11 mouse cellular contexts compared by ENCODE assay signal in the genomic region with DNA sequence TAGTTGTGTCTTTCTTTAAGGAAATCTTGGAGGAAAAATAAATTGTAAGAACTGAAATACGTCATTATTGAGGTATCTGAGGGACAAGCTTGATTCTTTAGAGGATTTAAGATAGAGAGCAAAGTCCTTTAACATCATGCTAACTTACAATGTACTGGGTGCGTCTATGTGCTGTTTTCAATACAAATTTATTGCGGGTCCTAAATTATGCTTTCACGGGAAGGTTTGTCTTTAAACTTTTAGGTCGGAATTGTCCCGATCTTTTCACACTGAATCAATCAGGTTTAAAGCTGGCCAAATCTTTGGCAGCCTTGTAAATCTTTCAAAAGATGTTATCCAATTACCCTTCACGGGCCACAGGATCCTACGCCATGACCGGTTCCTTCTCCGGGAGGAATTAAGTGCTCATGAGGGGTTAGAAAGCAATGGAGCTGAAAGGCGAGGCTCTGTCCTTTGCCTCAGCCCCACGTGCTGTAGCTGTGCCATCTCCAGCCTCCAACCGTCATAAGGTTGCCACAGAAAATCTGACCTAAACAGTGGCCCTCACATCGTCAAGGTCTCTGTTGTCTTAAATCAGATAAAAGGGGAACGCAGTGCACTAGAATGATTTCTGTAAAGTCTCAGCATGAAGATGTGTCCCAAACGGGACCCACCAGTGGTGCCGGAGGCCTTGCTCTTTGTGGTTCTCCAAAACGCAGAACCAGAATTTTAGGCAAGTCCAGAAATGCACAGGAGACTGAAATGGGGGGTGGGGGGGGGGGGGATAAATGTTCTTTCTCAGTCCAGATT.
A peak's percentile ranks its signal among the peaks of the same experiment; 100 is the strongest.
DNase-seq lines count a peak whose midpoint lies in the region; ATAC-seq lines count a peak whose summit lies in the region.
"Had no signal": no experiment of that assay in that cellular context is flagged by ENCODE, and none has a peak within 500 bp of the region (broad histone marks: within the 10 kb centered on the region; RNA-seq: fewer than 3 reads in every experiment).

No protein-coding gene starts in this region.

- no peak for ATAC-seq in embryonic facial prominence, embryonic 11.5 days (replicated peaks; ENCODE audit: insufficient number of reproducible peaks, low FRiP score, low TSS enrichment, low read depth)
- ATAC-seq in kidney, embryonic 16.5 days (ENCODE audit: low FRiP score, low TSS enrichment), result peak; percentile 66

- H3K9ac ChIP-seq in embryonic facial prominence, embryonic 11.5 days (replicated peaks; ENCODE audit: low read length), result no peak overlapping the region
- H3K9ac ChIP-seq in kidney, embryonic 16.5 days (replicated peaks; ENCODE audit: low read length), result no peak overlapping the region
- H3K9ac ChIP-seq: heart, embryonic 13.5 days had no signal

- DNase-seq in heart, adult 11 months, result peak; percentile 51
- no peak for DNase-seq in heart, adult 9 months (ENCODE audit: low spot score in 2 of 2)
- DNase-seq in embryonic facial prominence, embryonic 11.5 days (ENCODE audit: low spot score), result peak; percentile 32
- DNase-seq in neural tube, embryonic 10.5 days (ENCODE audit: extremely low spot score, low spot score), result peak; percentile 54
- DNase-seq in frontal cortex, adult 2 months (ENCODE audit: extremely low spot score in 1 of 2, low spot score in 1 of 2), result no peak
- no peak for DNase-seq in layer of hippocampus, adult 11-12 months (ENCODE audit: low spot score)
- no peak for DNase-seq in urinary bladder, postnatal 25 days (ENCODE audit: low spot score)
- DNase-seq: cerebellum, adult 11 months; lung, adult 18-20 months had no signal

- H3K4me2 ChIP-seq in embryonic facial prominence, embryonic 11.5 days (ENCODE audit: low read depth, low read length), result no peak overlapping the region
- H3K4me2 ChIP-seq in kidney, embryonic 16.5 days (replicated peaks; ENCODE audit: low read depth, low read length), result peak overlapping the region; percentile 19; the same call in 1 of the 2 replicates

- 22% methylated on average over 18 of the region's 18 CpGs for WGBS in embryonic facial prominence, embryonic 11.5 days
- WGBS in kidney, embryonic 16.5 days, result 16% methylated on average over 18 of the region's 18 CpGs

- H3K9me3 ChIP-seq in embryonic facial prominence, embryonic 11.5 days (replicated peaks; ENCODE audit: control insufficient read depth, low read length), result no peaks in the 10 kb centered on the region
- H3K9me3 ChIP-seq in kidney, embryonic 16.5 days (ENCODE audit: low read length), result no peaks in the 10 kb centered on the region
- H3K9me3 ChIP-seq: heart, embryonic 13.5 days had no signal

- H3K27ac ChIP-seq in embryonic facial prominence, embryonic 11.5 days (replicated peaks; ENCODE audit: low read depth, low read length), result no peak overlapping the region
- H3K27ac ChIP-seq in kidney, embryonic 16.5 days (ENCODE audit: low read length), result peak overlapping the region; percentile 65; the same call in 1 of the 2 replicates
- H3K27ac ChIP-seq: heart, embryonic 13.5 days had no signal

- H3K4me1 ChIP-seq in embryonic facial prominence, embryonic 11.5 days (ENCODE audit: control insufficient read depth, insufficient read depth, low read length), result no peaks in the 10 kb centered on the region
- H3K4me1 ChIP-seq in kidney, embryonic 16.5 days (ENCODE audit: insufficient read depth, low read length), result peaks cover 31% of the 10 kb centered on the region

- no peaks in the 10 kb centered on the region for H3K27me3 ChIP-seq in embryonic facial prominence, embryonic 11.5 days (ENCODE audit: control insufficient read depth, insufficient read depth, low read length)
- H3K27me3 ChIP-seq in kidney, embryonic 16.5 days (ENCODE audit: insufficient read depth, low read length), result no peaks in the 10 kb centered on the region
- H3K27me3 ChIP-seq: heart, embryonic 13.5 days had no signal

- H3K36me3 ChIP-seq in embryonic facial prominence, embryonic 11.5 days (replicated peaks; ENCODE audit: control insufficient read depth, insufficient read depth, low read depth, low read length), result no peaks in the 10 kb centered on the region
- no peaks in the 10 kb centered on the region for H3K36me3 ChIP-seq in kidney, embryonic 16.5 days (ENCODE audit: insufficient read depth, low read length)
- H3K36me3 ChIP-seq: heart, embryonic 13.5 days had no signal

- no peak overlapping the region for H3K4me3 ChIP-seq in embryonic facial prominence, embryonic 11.5 days (ENCODE audit: low read depth, low read length)
- no peak overlapping the region; the same call in 1 of the 2 replicates for H3K4me3 ChIP-seq in kidney, embryonic 16.5 days (ENCODE audit: low read length)
- H3K4me3 ChIP-seq: heart, embryonic 13.5 days had no signal

Comparison
In these comparisons a context has a peak if more than half of its experiments do, and no peak if none do; other contexts are left out.
1. DNase-seq: peak in heart, adult 11 months (single experiment), embryonic facial prominence, embryonic 11.5 days (single experiment) and neural tube, embryonic 10.5 days (single experiment); none in heart, adult 9 months (0 of 2), frontal cortex, adult 2 months (0 of 2), layer of hippocampus, adult 11-12 months (single experiment) and urinary bladder, postnatal 25 days (single experiment).